Mouse (Mus musculus): ENCODE data around the gene Srrm2.
A peak's percentile ranks its signal among the peaks of the same experiment; 100 is the strongest.

Srrm2 gene

DNA sequence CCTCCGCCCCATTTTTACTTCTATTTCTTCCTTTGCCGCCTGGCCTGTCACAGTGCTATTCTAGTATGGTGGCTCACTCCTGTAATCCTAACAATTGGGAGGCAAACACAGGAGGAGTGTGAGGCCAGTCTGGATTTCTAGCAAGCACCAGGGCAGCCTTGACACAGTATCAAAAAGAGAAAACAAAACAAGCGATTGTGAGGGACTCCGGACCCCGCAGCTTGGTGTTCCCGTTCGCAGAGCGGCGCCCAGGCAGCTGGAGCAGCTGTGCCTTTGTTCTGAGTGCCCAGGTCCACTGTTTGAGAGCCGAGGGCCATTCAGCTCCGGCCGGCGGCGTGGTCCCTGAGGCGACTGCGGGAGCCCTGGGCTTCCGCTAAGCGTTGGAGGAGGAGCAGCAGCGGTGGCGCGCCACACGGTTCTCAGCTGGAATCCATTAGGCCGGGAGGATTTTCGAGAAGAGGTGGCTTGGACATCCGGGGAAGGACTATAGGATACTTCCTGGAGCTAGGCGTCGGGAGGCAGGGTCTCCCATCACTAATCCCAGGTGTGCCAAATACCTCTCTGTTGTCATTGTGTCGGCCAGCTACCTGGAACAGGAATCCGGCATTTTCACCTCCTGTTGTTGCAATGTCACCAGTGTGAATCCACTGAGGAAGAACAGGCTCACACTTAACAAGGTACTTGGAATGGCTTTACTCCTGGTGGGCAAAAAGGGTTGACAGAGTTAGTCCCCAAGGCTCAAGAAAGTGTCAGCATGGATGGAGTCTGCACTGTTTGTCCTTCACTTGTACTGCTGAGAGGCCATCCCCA lies at the start of gene Srrm2:
TSS of gene Srrm2 (plus strand) at position 264 of the 810 bp plus-strand sequence.
- DNase-seq (ENCODE audit: low spot score in 2 of 2), result no peak

GRCm38 (mm10) chr17:23740598-23741021 lies 49.7 kb upstream of the Srrm2 start, which contains the start of gene Paqr4:
Gene Paqr4 (minus strand): TSS chr17:23740867.
- DNase-seq (ENCODE audit: low spot score in 2 of 2), result no peak

GRCm38 (mm10) chr17:23741359-23742209 lies 48.7 kb upstream of the Srrm2 start:
- no peak for DNase-seq (ENCODE audit: low spot score in 2 of 2)

- no peak for DNase-seq (ENCODE audit: low spot score in 2 of 2)
Observed at GRCm38 (mm10) chr17:23742210-23742793, 48.0 kb upstream of the Srrm2 start.

DNA sequence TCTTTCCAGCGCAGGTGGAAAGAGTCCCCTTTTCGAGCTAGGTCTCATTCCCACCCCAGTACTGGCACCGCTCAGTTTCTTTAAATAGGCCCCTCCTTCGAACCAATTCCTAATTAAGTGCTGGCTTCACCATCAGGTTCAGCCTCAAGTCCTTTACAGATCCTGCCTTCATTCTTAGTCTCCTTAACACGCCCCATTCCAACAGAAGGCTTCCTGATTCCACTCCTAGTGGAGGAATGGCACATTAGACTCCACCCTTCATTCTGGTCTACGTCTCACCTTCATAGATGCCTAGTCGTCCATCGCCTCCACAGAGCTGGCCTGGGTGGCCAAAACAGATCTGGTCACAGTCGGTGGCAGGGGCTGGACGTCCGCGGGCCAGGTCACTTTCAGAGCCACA lies 47.4 kb upstream of the Srrm2 start:
- no peak for DNase-seq (ENCODE audit: low spot score in 2 of 2)

GRCm38 (mm10) chr17:23744076-23744475 lies 46.3 kb upstream of the Srrm2 start:
- no peak for DNase-seq (ENCODE audit: low spot score in 2 of 2)

DNA sequence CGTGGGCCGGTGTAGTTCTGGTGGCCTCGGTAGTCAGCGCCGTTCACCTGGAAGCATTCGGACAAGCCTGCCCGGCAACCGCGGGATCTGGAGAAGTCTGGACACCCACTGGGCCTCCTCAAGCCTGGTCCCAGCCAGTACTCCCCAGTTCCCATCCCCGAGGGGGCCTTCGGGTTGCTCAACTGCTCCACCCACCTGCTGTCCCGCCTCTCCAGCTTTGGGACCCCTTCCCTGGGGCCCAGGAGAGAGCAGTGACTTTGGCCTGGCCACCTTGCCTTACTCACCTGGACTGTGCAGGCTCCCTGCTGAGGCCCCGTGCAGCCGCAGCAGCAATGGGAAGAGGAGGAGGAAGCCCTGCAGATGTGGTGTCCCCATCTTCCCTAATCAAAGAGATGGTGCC lies 45.7 kb upstream of the Srrm2 start:
- no peak for DNase-seq (ENCODE audit: low spot score in 2 of 2)

DNA sequence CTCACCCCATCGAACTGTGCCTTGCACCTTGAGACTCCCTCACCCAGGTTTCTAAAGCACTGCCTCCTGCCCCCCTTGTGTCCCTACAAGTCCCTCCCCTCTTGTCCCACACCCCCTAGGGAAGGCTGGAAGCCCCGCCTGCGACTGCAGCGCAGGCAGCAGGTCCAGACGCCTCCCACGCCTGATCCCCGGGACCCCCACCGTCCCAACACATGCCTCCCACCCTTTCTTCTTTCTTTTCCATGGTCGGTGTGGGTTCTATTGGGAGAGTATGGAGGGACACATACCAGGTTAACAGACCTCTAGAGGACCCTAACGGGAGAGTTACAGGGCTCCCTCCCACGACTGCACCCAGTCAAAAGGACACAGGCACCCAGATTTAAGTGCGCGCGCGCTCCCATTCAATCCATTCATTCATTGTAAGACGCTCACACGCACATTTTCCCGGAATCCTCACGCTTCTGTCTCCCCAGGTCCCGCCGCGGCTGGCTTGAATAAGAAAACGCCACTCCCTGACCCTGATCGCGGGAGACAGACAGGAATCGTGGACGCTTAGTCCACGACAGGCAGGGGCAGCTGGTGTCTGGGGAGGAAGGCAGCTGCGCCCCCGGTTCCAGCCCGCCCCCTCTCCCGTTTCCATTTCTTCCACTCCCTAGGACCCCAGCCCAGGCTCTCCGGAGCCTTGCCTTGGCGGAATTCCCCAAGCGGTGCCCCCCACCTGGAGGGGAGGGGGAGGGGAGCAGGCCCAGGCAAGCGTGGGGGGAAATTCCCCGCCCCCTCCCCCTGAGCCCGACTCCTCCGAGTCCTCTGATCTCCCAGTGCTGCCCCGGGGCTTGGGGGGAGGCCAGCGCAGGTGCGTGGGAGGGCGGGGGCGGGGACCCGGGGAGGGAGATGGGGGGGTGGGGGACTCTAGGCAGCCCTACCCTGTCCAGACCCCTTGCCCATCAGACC lies 44.8 kb upstream of the Srrm2 start, which contains the start of gene Kremen2:
TSS of gene Kremen2 (minus strand) at position 533 of the 951 bp plus-strand sequence.
- no peak for DNase-seq (ENCODE audit: low spot score in 2 of 2)

- DNase-seq (ENCODE audit: low spot score in 2 of 2), result no peak
Observed at GRCm38 (mm10) chr17:23746311-23746710, 44.0 kb upstream of the Srrm2 start.

DNA sequence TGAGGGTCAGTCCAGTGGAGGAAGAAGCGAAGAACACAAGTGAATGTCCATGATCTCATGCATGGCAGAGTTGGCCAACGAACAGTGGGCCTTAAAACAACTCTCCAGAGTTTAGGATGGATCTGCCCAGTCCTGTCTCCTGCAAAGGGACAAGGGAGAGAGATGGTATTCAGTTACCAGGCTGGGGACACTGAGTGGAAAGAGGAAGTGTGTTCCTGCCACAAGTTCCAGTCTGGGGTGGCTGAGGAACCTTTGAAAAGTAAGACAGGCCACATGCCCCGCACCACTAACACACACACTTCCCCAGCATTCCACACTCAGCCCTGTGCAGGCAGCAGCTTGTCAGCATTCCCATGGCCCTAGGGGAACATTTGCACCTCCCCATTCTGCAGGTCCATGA lies 43.6 kb upstream of the Srrm2 start:
- no peak for DNase-seq (ENCODE audit: low spot score in 2 of 2)

DNA sequence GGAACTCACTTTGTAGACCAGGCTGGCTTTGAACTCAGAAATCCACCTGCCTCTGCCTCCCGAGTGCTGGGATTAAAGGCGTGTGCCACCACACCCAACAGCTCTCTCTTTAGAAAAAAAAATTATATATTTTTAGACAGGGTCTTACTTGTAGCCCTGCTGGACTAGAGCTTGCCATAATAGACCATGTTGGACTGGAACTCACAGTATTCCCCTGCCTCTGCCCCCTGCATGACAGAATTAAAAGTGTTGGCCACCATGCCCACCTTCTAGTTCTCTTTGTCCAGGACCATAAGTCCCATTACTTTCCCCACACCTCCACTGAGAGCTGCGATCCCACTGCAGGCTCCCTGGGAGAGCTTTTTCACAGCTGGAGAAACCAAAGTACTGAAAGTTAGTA lies 42.9 kb upstream of the Srrm2 start:
- DNase-seq (ENCODE audit: low spot score in 2 of 2), result no peak

DNA sequence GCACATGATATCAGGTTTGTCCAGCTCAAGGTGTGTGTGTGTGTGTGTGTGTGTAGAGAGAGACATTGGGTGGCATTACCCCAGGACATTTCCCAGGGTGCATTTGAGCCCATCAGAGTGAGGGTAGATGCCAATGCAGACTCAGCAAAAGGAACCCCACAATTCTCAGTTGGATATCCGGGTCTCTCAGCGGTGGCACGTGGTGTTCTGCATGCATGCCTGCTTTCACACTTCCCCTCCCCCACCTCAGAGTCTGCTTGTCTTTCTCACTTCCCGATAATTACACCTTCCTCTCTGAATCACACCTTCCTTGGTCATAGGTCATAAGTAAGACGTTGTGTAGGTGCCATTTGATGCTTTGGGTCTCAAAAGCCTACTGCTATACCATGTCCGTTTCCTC lies 42.3 kb upstream of the Srrm2 start:
- no peak for DNase-seq (ENCODE audit: low spot score in 2 of 2)

- DNase-seq (ENCODE audit: low spot score in 2 of 2), result peak; percentile 52 to 63
Observed at GRCm38 (mm10) chr17:23748631-23749391, 41.5 kb upstream of the Srrm2 start.

GRCm38 (mm10) chr17:23749400-23750191 lies 40.7 kb upstream of the Srrm2 start:
- DNase-seq (ENCODE audit: low spot score in 2 of 2), result no peak

GRCm38 (mm10) chr17:23755689-23756088 lies 34.6 kb upstream of the Srrm2 start:
- DNase-seq (ENCODE audit: low spot score in 2 of 2), result no peak

- DNase-seq (ENCODE audit: low spot score in 2 of 2), result no peak
Observed at GRCm38 (mm10) chr17:23757581-23757980, 32.8 kb upstream of the Srrm2 start.

DNA sequence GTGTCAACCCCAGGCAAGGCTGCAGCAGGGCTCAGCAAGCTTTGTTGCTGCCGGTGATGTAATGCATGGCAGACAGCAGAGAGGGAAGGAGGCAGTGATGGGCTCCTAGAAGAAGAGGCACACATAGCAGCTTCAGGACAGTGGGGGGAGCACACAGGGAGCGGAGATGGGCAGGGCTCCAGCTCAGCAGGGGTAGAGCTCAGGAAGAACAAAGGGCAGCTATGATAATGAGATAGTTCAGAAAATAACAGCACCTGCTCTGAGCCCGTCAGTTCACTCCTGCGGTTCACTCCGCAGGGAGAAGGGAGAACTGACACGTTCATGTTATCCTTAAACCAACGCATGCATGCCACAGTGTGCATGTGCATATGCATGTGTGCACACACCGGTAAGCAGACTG lies 31.5 kb upstream of the Srrm2 start:
- no peak for DNase-seq (ENCODE audit: low spot score in 2 of 2)

- no peak for DNase-seq (ENCODE audit: low spot score in 2 of 2)
Observed at GRCm38 (mm10) chr17:23760231-23760630, 30.1 kb upstream of the Srrm2 start.

DNA sequence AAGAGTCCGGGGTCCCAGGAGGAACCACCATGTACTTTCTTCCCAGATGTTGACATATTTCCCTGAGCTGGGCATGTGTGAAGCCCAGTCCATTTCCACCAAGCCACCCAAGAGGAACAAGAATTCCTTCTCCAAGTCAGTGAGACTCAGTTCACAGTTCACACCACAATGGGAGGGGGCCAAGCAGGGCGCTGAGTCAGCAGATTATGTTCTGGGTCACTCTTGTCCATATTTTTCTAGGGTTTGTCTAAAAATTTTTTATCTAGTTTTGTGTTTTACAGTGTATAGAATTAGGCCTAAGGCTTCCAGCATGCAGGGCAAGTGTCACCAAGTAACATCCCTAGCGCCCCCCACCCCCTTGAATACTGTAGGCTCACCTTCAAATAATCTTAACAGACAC lies 29.2 kb upstream of the Srrm2 start:
- no peak for DNase-seq (ENCODE audit: low spot score in 2 of 2)

- DNase-seq (ENCODE audit: low spot score in 2 of 2), result no peak
Observed at GRCm38 (mm10) chr17:23762976-23763375, 27.4 kb upstream of the Srrm2 start.

Measured in right cerebral cortex, postnatal 36 days (tissue).